Mouse (Mus musculus): ENCODE results near the gene Psme1. TPM values are rescaled to one million over a fixed set of nuclear protein-coding genes. Genes with fewer than 3 reads are reported as not detected.
A peak's percentile ranks its signal among the peaks of the same experiment; 100 is the strongest.

Gene Psme1
- total RNA-seq (2021), result 328 and 383 TPM in 2 replicates
- long read RNA-seq, transcript Psme1-208 (11 exons, 1,112 nt), result major isoform, 85 of 105 reads
- long read RNA-seq, partial matches to known transcripts, result 11 of 105 reads
- long read RNA-seq, other reads (novel, unspliced or antisense), result 7 of 105 reads

DNA sequence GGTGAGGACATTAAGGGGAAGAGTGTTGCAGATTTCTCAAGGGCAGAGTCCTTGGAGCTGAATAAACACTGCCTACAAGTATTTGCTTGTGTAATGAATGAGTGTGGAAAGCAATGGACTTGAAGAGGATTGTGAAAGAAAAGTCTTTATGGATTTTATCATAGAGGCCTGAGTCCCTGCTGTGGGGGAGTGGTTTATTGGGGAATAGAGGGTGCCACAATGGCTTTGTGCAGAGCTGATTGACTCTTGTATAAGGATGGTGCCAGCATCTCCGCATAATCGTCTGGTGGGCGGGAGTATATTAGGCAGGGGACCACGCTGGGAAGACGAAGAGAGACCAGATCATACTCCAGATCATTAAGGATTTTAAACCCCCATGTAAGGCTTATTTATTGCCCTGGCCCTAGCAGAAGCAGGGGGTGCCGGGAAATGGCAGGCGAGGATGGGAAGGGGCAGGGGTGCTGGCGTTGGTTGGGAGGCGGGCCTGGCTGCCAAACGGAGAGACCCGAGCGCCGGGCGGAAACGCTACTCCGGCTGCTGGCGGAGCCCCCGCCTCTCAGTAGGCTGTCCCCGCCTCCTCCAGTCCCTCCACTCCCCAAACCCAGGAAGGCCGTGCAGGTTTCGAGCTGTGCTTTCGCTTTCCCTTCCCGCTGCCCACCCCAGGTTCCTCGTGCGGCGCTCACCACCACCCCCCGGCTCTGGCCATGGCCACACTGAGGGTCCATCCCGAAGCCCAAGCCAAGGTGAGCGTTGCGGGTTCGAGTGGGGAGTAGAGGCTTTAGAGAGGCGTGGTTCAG, at the start of gene Psme1:
TSS of gene Psme1 (plus strand) at position 253 of the 797 bp plus-strand sequence.
- peak; percentile 83 for DNase-seq

DNA sequence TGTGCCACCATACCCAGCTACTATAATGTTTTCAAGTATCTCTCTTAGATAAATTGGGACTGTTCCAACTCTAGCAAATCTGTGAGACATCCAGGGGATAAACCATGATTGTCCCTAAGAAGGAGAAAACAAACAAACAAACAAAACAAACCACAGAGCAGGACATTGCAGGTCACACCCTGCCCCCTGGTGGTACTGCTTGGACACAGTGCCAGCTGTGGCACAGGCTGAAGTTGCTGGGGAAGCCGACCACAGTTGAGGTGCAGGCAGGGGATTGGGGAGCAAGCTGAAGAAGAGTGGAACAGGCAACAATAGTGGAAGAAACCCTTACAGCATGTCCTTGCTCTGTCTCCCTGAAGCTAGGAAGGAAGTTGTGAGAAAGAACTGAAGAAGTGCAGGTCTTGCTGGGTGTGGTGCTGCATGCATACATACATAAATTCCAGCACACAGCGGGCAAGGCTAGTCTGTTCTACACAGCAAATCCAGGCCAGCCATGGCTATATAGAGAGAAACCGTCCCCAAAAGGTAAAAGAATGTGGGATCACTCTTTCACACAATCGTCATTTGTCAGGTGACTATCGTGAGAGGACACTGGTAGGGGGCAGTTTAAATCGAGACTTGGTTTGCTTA, 41.7 kb upstream of the Psme1 start:
- DNase-seq, result peak; percentile 53

DNA sequence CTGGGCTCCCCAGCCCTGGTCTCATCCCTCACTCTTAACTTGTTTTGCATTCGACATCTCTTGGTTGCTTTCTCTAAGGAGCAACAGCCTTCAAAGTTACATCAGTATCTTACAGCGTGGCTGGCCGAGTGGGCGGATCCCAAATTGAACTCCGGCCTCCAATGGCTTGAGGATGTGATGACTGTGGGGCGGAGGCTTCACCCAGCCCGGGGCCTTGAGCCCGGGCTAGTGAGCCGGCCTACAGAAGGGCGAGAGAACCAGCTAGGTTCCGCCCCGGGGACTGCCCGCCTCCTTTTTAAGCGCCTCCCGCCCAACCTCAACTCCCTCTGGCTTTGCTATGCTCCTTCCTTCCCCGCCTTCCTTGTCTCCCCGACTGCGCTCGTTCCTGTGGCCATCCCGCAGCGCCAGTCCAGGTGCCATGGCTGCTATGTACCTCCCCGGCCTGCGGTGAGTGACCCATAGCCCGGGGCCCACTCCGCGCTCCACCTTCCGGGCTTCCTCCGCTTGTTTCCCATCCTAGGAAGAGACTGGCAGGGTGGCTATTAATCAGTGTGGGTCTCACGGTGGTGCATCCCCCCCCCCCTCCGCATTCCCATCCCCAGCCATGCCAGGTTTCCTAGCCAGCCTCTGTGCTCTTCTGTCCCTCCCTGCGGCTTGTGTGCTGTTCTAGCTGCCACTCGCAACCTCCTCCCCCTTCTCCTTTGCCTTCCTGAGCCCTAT, 37.7 kb upstream of the Psme1 start, which contains the start of gene Pck2:
TSS of gene Pck2 (plus strand) at position 200 of the 720 bp plus-strand sequence.
- peak; percentile 89 for DNase-seq

DNA sequence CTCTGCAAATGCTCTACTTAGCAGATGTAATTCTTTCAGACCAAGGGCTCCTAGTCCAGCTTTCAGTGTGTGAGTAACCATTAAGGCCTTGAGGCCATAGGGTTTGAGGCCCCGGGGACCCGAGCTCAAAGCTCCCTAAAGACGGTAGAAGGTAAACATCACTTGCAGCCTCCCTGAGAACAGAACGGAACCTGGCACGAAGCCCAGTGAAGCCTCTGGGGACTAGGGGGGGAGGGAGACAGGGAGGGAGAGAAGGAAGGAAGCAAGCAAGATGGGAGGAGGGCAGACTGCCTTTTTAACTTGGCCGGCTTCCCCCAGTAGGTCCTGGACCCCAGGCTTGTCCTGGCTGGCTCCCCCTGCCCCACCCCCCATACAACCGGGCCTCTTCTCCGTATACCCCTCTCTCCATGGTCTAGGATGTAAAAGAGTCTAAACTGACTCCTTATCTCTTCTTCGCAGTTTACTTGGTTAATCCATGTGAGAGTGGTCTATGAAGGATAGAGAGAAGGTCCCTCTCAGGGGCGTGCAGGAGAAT, 37.1 kb upstream of the Psme1 start:
- DNase-seq, result peak; percentile 86

DNA sequence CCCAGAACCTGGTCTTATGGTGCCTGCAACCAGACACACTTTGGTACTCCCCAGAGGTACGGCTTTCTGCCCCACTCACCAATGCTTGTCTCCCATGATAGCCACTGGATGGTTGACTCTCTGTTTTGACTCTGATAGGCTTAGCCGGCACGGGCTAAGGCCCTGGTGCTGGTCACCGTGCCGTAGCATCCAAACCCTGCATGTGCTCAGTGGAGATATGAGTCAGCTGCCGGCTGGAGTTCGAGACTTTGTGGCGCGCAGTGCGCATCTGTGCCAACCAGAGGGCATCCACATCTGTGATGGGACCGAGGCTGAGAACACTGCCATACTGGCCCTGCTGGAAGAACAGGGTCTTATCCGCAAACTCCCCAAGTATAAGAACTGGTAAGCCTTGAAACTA, 35.7 kb upstream of the Psme1 start:
- DNase-seq, result no peak

DNA sequence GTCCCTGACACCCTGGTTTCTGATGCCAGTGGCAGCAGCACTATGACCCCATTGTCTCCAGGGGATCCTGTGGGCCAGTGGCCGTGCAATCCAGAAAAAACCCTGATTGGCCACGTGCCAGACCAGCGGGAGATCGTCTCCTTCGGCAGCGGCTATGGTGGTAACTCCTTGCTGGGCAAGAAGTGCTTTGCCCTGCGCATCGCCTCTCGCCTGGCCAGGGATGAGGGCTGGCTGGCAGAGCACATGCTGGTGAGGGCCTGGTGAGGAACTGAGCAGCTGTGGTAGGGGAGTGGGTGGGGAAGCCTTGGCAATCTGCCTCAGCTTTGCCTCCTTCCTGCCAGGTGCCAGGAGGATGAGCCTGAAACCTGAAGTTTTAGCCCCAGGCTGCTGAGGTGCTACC, 33.6 kb upstream of the Psme1 start:
- DNase-seq, result no peak

DNA sequence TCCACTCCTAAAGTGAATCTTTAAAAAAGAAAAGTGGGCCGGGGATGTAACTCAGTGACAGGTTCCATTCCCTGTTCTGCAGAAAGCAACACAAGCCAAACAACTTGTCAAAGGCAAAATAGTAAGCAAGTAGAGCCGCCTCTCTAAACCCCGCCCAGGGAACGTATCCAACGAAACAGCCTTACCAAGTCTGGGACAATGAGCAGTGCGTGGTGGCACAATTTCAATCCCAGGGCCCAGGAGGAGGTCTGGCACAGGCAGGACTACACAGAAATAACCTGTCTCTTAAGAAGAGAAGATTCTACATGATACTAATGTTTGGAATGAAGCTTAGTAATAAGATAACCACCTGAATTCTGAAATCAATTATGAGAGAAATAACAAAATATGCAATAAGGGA, 27.7 kb upstream of the Psme1 start:
- no peak for DNase-seq

DNA sequence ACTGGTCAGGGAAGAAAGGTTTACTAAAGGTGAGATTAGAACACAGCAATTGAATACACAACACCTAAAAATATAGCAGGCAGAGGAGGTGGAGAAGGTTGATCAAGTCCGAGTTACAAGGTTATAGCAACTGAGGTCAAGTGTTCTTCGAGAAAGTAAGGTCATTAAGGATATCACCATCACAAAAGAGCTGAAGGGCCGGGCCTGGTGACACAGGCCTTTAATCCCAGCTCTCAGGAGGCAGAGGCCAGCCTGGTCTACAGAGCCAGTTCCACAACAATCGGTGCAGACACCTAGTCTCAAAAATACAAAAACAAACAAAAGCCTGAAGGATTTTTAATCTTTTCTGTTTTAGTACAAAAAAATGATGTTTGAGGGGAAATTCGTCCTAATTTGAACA, 26.6 kb upstream of the Psme1 start:
- DNase-seq, result no peak

DNA sequence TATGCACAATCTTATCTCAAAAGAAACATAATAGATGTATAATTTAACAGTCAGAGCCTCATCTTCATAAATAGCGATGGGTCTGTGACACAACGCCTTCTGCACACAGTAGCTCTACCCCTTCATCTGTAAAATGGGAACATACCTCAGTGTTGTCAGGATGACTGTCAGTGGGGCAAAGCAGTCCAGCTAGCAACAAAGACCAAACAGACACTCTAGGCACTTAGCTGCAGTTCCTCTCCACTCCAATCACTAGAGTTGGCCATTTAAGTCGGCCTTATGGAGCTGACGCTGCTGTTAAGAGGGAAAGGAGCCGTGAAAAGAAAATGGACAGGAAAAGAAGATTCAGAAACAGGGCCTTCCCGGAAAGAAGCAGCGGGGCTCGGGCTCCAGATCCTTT, 26.1 kb upstream of the Psme1 start:
- DNase-seq, result no peak

DNA sequence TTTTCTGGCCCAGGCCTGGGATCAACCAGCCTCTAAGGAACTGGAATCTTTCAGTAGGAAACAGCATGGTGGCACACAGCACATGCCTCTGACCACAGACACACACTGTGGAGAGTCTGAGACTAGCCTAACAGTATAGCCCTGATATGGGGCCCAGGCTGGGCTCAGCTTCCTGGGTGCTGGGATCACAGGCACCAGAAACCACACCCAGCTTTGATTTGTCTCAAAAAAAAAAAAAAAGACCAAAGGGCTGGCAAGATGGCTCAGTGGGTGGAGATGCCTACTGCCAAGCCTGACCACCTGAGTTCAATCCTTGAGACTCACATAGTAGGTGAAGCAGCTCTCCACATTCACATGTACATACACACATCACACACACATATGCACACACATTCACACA, 23.3 kb upstream of the Psme1 start:
- no peak for DNase-seq

DNA sequence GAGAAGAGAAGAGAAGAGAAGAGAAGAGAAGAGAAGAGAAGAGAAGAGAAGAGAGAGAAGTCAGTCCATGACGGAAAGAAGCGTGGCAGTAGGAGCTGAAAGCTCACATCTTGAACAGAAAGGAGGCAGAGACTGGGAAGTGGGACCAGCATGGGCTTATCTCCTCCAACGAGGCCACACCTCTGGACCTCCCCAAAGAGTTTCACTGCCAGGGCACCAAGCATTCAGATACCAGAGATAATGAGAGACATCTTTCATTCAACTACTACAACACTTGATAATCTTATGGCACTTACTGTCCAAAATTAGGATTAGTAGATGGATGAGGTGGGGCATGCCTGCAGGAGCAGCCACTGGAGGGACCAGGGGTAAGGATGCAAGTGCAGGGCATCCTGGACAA, 22.1 kb upstream of the Psme1 start:
- DNase-seq, result no peak

DNA sequence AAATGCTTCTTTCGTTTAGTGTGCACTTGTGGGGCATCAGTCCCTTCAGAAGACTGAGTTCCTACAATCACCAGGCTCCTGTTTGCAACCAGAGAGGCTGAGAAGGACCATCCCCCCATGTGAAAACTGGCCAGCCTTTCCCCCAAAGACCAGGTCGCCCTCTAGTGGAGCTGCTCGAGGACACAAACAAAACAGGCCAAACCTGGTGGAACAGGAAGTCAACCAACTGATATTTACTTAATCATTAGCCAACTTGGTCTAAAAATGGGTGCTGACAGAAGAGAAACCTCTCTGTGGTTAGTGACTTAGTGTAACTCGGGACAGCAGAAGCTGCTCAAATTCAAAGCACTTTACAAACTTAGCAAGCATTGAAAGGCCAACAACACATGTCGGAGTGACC, 20.9 kb upstream of the Psme1 start:
- DNase-seq, result peak; percentile 77

DNA sequence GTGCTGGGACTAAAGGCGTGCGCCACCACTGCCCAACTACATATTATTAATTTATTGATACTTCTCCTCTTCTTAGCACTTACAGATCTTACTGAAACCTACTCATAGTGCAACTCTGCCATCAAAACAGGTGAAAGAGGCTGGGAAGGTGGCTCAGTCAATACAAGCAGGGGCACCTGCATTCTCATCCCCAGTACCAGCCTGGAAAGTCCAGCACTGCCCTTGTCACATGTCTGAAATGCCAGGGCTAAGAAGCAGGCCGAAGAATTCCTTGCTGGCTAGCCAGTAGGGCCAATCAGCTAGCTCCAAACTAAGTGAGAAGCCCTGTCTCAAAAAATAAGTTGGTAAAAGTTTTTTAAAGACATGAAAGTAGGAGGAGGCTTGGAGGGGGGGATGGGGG, 20.3 kb upstream of the Psme1 start:
- DNase-seq, result no peak

DNA sequence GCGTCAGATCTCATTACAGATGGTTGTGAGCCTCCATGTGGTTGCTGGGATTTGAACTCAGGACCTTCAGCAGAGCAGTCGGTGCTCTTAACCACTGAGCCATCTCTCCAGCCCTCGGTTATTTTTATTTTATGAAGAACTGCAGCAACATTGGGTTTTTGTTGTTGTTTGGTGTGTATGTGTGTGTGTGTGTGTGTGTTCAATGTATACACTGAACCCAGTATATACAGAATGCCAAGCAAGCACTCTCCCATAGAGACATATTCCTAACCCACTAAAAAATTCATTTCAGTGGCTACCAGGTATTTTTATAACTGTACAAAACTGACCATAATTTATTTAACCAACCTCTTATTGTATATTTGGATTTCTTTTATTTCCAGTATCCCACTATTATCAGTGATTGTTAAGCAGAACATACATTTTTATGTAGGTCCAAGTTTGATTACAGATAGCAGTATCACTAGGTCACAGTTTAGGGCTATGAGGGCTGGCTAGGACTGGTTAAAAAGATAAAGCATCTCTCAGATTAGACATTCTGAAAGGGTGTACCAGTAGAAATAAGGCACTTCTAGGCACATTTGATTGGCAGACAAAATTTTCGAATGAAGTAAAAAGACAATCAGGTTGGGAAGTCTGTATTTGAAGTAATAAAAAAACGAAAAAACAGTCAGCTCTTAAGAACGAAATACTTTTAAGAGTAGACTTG, 19.0 kb upstream of the Psme1 start:
- DNase-seq, result no peak

DNA sequence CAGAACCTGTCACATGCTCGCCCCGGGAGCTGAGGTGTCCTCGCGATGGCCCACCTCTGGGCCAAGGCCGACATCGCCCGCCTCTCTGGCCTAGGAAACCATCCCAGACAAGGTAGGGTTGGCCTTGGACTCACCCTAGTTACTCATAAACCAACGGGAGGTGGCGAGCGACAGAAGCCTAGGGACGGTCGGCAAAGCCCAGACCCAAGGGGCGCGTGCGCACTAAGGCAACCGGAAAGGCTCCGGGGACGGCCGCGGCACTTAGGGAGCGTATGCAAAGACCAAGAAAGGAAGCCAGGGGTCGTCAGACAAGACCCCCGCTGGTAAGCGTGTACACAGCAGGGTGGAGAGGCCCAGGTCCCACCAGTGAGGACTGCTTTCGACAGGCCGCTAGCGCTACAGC, 18.1 kb upstream of the Psme1 start, which contains the start of gene Dcaf11:
TSS of gene Dcaf11 (plus strand) at position 208 of the 403 bp plus-strand sequence.
- peak; percentile 91 for DNase-seq

DNA sequence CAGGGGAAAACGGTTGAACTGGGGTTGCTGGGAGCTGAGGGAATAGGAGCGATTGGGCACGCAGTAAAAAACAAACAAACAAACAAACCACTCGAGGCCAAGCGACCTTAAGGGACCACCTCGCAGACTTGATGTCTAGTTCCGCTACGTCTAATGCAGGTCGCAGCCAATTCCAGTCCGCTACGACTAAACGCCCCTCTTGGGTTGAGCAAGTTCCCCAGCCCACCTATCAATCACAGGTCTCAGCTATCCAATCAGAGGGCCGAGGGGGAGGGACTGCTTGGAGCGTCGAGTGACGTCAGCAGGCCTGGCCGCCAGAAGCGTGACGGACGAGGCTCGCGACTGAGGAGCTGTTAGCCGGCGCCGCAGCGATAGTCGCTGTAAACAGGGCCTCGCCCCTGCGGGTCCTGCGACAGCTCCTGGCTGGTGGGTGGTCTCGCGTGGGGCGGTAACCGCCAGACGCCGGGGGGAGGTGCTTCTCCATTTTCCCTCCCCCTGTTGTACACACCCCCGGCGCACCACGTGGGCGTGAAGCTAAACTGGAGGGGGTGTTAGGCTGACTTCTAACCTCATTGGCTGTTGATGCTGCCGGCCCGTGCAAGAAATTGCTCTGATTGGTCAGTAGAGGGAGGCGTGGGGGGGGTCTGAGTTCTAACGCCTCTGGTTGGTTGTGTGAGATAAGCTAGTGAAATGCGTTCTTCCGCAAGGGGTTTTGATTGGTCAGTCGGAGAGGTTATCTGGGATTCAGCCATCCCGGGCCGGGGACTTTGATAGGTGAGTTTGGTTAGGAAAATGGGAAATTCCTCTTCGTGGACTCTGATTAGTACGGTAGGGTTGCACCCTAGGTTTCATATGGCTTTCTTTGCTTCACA, 17.5 kb upstream of the Psme1 start, which contains the start of gene A730061H03Rik:
TSS of gene A730061H03Rik (minus strand) at position 205 of the 872 bp plus-strand sequence.
- peak; percentile 96 for DNase-seq

DNA sequence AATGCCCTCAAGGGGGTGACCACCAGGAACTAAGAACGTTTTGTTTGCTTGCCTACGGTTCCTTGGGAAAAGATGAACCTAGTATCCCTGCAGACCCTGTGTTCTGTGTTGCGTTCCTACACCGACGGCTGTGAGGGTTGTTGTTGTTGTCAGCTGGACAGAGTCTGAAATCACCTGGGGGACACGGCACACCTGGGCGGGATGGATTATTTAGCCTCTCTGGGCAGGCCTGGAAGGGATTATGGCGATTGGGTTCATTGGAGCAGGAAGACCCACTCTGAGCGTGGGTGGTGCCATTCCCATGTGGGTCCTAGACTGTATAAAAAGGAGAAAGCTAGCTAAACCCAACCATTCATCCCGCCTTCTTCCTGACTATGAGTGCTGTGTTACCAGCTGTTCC, 16.1 kb upstream of the Psme1 start:
- DNase-seq, result no peak

DNA sequence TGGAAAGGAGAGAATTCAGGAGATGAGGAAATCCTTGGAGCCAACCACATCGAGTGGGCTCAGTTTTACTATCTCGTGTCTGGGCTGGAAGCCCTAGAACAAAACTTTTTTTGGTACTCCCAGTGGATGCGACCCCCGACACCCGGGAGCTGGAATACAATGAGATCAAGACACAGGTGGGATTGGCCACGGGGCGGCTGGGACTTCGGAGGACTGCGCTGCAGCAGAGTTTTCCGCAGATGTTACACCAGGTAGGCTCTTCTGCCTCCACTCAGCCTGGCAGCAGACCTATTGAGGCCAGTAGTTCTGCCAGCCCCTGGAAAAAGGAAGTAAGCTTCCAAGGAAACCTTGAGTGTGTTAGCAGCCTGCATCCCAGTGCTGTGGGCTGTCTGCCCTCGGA, 14.7 kb upstream of the Psme1 start:
- DNase-seq, result no peak

DNA sequence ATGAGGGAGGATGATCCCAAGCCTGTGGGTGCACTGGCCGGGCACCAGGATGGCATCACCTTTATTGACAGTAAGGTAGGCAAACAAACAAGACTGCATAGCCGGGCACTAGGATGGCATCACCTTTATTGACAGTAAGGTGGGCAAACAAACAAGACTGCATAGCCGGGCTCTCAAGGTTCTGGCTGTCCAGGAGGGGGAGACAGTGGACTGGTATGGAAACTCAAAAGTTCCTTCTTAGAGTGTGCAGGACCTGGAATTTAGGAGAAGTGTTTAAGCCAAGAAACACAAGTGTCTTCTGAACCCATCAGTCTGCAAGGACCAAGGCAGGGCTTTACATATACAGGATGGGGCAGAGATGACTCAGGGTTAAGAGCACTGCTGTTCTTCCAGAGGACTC, 12.2 kb upstream of the Psme1 start:
- no peak for DNase-seq

DNA sequence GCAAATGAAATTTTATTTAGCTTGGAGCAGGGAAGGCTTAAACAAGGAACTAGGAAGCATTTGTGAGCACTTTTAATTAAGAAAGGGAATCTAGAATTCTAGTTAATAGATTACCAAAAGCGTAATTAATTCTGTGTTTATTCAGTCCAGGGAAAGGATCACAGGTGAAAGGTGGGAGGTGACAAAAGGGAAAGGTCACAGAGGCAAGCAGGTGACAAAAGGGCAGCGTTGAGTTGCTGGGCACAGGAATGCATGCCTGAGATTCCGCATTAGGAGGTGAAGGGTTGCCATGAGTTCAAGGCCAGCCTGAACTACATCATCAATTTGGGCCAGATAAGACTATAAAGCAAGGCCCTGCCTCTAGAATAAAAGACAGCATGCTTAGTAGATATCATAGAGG, 10.4 kb upstream of the Psme1 start:
- DNase-seq, result no peak

DNA sequence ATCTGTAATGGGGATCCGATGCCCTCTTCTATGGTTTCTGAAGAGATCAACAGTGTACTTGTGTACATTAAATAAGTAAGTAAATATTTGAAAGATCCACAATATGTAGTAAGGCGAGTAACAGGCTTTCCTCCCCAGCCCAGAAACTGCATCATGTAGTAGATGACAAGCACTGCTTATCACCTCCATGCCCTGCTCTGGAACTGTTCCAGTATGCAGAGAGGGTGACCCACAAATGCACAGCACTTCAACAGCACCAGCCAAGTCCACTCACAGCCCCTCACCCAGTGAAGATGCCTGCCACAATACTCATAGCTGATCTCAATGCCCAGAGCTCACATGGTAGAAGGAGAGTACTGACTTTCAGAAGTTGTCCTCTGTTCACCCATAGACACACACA, 7.3 kb upstream of the Psme1 start:
- no peak for DNase-seq
